Mouse (Mus musculus) right cerebral cortex, postnatal 10 days (tissue): ENCODE results near the gene Dffb.
A peak's percentile ranks its signal among the peaks of the same experiment; 100 is the strongest.

Experiments
- DNase-seq, 2 experiments: peaks; one replicate each; pipeline ENCODE4 v3.0.0; 2021; ENCODE audit warnings: low spot score in 2 of 2

The Dffb gene

GRCm38 (mm10) chr4:153974431-153975291 is at the start of gene Dffb, which contains the start of gene Cep104:
Gene Dffb, minus strand, starts transcription at chr4:153975126.
Gene Cep104, plus strand, starts transcription at chr4:153975194.
- peak; percentile 96 to 97 for DNase-seq

DNA sequence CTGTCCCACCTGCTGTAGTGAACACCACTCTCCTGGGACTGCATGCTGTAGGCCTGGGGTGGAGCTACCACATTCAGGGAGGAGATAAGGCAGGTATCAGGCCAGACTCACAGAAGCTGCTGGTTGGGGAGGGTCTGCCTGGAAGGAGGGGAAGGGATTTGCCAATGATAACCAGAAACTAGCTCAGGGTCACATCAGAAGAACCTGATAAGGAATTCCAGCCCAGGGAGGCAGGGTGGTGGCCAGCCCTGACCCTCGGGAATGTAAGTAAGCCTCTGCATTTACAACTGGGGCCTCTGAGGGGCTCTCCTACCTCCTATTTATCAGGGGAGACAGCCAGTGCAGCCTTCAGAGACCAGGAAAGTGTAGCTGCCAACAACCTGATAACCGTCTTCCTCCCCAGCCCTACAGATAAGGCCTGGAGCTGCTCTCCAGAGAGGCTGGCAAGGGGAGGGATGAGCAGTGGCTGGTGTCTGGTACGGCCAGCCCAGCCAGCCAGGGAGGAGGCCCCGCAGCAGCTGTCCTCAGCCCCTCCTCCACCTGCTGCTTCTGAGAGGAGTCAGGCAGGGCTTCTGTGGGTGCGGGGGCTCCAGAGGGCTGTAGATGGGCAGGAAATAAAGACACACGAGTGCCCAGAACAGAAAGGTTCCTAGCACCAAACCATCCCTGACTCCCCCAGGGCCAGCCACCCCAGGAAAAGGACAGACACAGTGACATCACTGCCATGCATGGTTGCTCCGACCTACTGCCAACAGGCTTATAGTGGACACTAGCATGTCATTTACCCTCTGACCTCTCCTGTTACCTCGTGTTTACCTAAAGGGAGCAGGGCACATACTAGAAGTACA is 49.1 kb upstream of the Dffb start:
- DNase-seq, result peak in 1 of 2 experiments; percentile 36

- no peak for DNase-seq
Observed at GRCm38 (mm10) chr4:154022844-154023243, 47.9 kb upstream of the Dffb start.

GRCm38 (mm10) chr4:154022407-154022806 is 47.5 kb upstream of the Dffb start:
- peak; percentile 61 for DNase-seq

GRCm38 (mm10) chr4:154021432-154021831 is 46.5 kb upstream of the Dffb start:
- DNase-seq, result peak in 1 of 2 experiments; percentile 55

DNA sequence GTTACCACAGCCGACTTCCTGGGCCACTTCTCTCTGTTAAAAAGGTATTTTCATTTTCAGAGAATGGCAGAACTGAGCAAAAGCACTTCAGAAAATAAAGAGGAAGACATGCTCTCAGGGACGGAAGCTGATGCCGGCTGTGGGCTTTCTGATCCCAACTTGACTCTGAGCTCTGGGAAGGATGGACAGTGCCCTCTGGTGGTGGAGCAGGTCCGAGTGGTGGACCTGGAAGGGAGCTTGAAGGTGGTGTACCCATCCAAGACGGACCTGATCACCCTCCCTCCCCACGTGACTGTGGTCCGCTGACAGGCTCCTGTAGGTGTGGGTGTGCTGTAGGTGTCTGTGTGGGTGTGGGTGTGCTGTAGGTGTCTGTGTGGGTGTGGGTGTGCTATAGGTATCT is 44.6 kb upstream of the Dffb start:
- peak in 1 of 2 experiments; percentile 42 for DNase-seq

DNA sequence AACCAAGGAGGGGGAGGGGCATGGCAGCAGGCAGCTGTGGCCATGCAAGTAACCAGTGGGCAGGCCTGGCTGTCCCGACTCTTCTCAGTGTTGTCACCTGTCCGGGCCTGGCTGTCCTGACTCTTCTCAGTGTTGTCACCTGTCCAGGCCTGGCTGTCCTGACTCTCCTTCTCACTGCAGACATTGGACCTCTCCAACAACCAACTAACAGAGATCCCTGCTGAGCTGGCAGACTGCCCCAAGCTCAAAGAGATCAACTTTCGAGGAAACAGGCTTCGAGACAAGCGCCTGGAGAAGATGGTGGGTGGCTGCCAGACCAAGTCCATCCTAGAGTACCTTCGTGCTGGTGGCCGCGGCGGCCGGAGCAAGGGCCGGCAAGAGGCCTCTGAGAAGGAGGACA is 40.5 kb upstream of the Dffb start:
- peak in 1 of 2 experiments; percentile 40 for DNase-seq

DNA sequence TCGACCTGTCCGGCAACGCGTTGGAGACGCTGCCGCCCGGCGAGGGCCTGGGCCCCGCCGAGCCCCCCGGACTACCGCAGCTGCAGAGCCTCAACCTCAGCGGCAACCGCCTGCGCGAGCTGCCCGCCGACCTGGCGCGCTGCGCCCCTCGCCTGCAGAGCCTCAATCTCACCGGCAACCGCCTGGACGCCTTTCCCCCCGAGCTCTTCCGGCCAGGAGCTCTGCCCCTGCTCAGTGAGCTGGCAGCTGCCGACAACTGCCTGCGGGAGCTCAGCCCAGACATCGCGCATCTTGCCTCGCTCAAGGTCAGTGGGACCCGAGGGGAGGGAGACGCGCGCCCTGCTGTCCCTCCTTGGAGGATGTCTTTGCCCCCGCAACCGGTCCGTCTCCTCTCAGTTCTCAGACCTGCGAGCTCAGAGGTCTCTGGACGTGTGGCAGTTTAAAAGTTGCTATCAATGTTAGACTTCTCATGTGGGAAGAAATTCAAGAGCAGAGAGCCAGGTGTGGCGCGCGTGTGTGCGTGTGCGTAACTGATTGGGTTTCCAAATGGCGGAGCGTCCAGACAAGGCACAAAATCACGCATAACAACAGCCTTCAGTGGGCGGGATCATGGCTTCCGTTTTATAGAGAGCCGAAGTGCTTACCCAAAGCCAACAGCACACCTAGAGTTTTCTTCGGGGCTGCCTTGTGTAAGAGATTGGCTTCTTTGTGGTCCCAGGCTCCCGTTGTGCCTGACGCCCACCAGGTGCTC is 37.4 kb upstream of the Dffb start:
- peak in 1 of 2 experiments; percentile 46 for DNase-seq

GRCm38 (mm10) chr4:154011646-154012089 is 36.7 kb upstream of the Dffb start, which contains the start of gene Lrrc47:
Gene Lrrc47, plus strand, starts transcription at chr4:154011731.
- peak; percentile 91 for DNase-seq

- DNase-seq, result no peak
Observed at GRCm38 (mm10) chr4:154010907-154011645, 36.1 kb upstream of the Dffb start.

- DNase-seq, result no peak
Observed at GRCm38 (mm10) chr4:154007759-154008158, 32.8 kb upstream of the Dffb start.

GRCm38 (mm10) chr4:154006264-154006663 is 31.3 kb upstream of the Dffb start:
- no peak for DNase-seq

GRCm38 (mm10) chr4:154005488-154005887 is 30.6 kb upstream of the Dffb start:
- no peak for DNase-seq

GRCm38 (mm10) chr4:153993505-153993904 is 18.6 kb upstream of the Dffb start:
- DNase-seq, result no peak

DNA sequence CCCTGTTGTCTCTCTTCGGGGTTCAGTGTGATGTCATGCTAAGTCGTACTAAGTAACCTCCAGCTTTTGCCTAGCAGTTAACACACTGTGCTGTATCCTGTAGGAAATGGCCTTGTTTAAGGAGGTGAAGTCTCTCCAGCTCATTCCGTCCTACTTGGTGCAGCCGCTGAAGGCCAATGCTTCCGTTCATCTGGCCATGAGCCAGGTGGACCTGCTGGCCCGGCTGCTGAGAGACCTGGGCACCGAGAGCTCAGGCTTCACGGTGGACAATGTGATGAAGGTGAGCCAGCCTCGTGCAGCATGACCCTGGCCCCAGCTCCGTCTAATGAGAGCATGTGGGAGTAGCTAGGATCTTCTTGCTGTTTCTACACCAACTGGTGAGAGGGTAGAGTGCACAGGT is 17.8 kb upstream of the Dffb start:
- DNase-seq, result no peak

GRCm38 (mm10) chr4:153980470-153980869 is 5.5 kb upstream of the Dffb start:
- no peak for DNase-seq

GRCm38 (mm10) chr4:153979243-153979642 is 4.3 kb upstream of the Dffb start:
- no peak for DNase-seq

DNA sequence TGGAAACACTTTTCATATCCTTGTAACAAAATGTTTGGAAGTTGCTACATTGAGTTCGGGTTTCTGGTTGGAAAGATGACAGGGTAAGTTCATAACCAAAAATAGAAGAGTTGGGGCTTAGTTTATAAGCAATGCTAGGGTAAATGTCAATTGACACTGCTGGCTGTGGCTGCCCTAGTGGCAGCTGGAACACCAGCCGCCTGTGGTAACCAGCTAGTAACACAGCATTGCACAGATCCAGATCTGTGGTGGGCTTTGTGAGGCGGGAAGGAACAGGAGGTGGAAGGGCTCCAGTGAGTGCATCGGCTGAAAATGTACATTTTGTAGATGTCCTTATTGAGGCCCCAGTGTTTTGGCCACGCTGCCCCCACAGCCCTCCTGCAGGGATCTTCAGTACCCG is 842 bp upstream of the Dffb start:
- DNase-seq, result no peak

GRCm38 (mm10) chr4:153975292-153975662 is 351 bp upstream of the Dffb start:
- DNase-seq, result peak in 1 of 2 experiments; percentile 53

- DNase-seq, result no peak
Observed at GRCm38 (mm10) chr4:153968063-153968462, 6.9 kb downstream of the Dffb start.

DNA sequence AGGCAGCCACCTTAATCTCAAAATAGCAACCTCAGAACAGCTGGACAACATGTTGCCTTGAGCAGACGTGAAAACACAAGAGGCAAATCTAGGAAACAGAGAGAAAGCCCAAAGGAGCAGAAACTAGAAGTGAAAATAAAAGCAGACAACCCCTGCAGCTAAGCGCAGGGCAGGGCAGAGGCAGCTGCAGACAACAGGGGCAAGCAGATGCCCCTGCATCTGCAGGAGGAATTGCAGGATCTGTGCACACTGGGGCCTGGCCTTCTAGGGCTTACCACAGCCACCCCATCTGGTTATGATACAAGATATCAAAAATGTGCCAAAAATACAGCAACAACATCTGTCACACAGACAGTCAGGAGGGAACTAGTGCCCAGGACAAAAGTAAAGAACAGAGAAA is 7.4 kb downstream of the Dffb start:
- DNase-seq, result no peak
